Mouse (Mus musculus): ENCODE data around the gene Glt1d1.
"Not testable (repeated sequence)": the region's sequence is repeated elsewhere in the genome, so short reads cannot be mapped to it uniquely, and the experiment has no call there.

Gene Glt1d1

DNA sequence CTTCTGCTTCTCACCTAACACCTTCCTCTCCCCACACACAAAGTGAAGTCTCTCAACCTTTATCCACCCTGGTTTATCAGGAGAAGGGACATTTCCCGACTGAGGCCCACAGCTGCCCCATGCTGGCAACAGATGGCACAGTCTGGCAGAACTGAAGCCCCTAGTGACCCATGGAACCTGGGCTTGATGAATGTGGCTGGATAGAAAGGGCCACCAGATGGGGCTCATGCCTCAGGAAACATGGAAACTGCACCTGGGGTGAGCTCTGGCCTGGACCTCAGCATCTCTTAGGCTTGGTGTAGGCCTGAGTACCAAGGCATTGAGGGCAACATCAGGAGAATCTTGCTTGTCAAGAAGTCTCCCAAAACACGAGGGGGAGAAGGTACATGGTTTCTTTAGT lies 66.5 kb downstream of the Glt1d1 start:
- no peak for DNase-seq (ENCODE audit: low spot score in 2 of 2)

GRCm38 (mm10) chr5:127699679-127700078 lies 67.6 kb downstream of the Glt1d1 start:
- DNase-seq (ENCODE audit: low spot score in 2 of 2), result no peak

DNA sequence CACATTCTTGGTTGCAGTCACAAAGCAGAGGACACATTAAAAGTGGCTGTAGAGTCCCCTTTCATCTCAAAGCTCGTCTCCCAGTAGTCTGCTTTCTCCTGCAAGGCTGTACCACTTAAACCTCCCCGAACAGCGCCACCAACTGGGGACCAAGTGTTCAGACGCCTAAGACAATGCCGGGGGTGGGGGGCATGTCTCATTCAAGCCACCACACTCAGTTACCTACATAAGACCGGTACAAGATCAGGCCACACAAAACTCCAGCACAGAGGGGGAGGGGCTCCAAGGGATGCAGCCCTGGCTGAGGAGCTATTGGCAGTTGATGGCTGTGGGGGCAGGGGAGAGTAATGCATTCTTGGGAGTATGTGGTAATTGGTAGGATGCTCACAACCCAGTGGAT lies 68.1 kb downstream of the Glt1d1 start:
- no peak for DNase-seq (ENCODE audit: low spot score in 2 of 2)

DNA sequence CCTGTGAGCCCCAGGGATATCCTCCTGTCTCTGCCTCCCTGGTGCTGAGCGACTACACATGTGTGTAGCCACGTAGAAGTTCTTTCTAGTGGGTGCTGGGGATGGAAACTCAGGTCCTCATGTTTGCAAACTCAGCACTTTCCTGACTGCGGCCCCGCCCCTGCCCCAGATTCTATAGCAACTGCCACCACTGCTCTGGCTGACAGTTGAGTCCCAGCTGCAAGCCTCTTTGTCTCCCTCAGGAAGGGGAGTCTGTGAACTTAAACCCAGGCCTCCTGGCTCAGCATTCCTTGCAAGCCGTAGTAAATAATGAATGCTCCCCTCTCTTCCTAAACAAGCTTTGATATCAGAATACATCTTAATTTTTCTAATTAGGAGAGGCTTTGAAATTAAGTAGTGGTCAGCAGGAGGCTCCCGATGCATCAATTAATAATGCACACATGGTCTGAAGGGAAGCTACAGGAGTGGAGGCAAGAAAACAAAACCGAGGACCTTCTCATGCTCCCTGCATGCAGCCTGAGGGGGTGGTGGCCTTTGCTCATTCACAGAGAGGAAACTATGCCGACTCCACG lies 71.6 kb downstream of the Glt1d1 start:
- DNase-seq (ENCODE audit: low spot score in 2 of 2), result no peak

DNA sequence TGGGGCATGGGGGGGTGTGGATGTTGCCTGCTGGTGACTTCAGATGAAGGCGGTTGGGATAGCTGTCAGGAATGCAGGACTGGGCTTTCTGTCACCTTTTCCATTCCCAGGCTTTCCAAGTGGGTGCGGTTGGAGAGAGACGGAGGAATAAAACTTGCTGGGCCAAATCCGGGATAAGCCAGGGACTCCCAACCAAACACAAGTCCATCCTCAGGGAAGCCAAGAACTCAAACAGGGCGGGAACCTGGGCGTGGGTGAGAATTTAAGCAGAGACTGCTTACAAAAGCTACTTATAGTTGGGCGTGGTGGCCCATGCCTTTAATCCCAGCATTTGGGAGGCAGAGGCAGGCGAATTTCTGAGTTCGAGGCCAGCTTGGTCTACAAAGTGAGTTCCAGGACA lies 73.2 kb downstream of the Glt1d1 start:
- no peak for DNase-seq (ENCODE audit: low spot score in 2 of 2)

DNA sequence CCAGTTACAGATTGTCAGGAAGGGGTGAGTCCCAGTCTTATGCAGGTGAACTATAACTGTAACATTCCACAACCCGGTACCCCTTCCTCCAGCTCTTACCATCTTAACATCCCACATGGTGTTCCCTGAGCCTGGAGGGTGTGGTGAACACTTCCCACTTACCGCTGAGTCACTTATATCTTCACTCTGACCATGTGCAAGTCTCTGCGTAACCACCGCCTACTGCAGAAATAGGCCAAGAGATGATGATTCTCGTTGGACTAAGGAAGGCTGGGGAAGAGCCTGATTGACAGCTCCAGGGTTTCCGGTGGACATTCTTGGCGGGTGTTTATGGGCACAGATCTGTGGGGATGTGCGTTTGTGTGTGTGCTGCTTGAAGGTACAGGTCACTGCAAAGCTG lies 73.9 kb downstream of the Glt1d1 start:
- no peak for DNase-seq (ENCODE audit: low spot score in 2 of 2)

DNA sequence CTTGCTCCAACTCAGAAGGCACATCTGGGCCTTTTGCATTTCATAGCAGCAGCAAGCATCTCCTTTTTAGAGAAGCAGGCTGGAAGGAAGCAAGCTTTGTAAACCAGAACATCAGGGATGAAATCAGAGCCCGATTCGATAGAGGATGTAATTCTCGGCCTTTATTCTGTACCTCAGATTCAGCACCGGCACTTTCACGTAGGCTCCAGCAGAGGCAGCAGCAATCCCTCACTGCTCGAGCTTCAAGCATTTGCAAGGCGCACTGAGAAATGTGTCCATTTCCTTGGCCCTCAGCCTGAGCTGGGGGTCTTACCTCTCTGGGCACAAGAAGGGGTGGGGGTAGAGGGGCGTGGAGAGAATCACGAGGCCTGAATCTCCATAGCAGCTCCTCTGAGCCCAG lies 76.1 kb downstream of the Glt1d1 start:
- DNase-seq (ENCODE audit: low spot score in 2 of 2), result no peak

DNA sequence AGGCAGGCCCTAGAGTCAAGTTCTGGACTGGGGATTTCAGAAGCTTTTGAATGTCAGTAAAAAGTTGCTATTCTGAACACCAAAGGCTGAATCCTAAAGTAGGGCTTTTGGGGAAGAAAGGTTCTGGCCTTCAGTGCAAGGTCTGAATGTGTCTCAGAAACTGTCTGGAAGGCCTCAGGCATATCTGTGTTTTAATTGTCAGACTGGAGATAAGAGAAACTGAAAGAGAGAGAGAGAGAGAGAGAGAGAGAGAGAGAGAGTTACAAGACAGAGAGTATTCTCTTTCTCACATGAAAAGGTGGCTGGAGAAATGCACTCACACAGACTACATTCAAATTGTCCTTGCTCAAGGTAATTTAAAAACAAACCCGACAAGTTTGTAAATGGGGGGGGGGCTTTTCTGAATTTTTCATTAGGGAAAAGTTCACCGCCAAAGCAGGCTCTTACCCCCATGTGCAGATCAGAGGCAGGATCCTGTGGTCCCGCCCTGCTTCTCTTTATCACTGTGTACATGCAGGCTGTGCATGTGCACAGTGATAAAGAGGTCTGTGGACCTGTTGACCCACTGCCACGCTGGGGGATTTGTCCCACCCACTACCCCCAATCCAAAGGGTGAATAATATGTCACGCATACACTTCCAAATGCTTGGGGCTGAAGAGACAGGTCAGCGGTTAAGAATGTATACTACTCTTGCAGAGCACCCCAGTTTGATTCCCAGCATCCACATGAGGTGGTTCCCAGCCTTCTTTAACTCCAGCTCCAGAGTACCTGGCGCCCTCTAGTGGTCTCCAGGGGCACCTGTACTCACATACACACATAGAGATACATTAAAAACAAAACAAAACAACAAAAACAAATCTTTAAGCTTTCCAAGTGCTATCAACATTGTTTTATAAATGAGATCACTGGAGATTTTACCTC lies 83.0 kb downstream of the Glt1d1 start:
- no peak for DNase-seq (ENCODE audit: low spot score in 2 of 2)

- DNase-seq (ENCODE audit: low spot score in 2 of 2), result no peak
Observed at GRCm38 (mm10) chr5:127720591-127721379, 88.7 kb downstream of the Glt1d1 start.

- DNase-seq (ENCODE audit: low spot score in 2 of 2), result not testable (repeated sequence)
Observed at GRCm38 (mm10) chr5:127722171-127722570, 90.1 kb downstream of the Glt1d1 start.

DNA sequence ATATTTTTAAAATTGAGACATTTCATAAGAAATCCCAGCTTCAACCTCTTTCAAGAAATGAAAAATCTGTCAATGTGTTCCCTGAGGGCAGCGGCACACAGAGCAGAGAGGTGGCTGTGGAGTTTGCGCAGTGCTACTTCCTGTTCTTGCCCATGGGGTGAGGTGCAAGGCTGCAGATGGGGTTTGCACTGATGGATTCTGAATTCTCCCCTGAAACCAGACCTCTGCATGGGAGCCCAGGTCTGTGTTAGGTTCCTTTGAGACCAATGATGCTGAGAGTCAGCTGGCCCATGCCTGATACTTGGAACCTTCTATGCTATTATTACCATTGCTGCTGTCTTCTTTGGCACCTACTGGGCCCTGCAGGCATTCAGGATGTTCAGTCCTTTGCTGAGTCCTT lies 98.3 kb downstream of the Glt1d1 start:
- DNase-seq (ENCODE audit: low spot score in 2 of 2), result no peak

DNA sequence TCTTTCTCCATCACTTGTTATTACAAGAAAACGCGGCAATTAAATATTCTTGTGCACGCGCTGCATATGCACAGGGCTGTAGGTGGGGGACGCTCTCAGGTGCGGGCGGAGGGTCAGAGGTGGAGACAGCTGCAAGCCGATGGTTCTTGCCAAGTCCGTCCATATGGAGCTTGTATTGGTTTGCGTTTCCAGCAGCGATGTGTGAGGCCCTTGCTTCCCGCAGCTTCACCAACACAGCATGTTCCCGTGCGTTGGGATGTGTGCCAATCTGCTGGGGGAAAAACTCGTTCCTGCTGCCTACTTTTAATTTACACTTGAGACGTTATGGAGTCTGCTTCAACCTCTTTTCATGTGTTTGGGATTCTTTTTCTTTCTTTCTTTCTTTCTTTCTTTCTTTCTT lies 109.3 kb downstream of the Glt1d1 start:
- DNase-seq (ENCODE audit: low spot score in 2 of 2), result peak in 1 of 2 experiments; percentile 28

DNA sequence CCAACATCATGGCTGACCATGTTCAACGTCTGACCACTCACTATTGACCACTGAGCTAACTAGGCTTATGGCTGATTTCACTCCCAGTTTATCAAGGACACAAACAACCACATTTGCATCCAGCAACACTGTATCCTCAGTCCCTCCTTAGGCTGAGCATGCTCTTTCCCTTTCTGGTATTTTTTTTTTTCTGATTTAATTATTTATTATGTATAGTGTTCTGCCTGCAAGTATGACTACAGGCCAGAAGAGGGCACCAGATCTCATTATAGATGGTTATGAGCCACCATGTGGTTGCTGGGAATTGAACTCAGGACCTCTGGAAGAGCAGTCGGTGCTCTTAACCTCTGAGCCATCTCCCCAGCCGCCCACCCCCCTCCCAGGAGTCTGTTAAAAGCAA lies 117.5 kb downstream of the Glt1d1 start:
- DNase-seq (ENCODE audit: low spot score in 2 of 2), result not testable (repeated sequence)

- no peak for DNase-seq (ENCODE audit: low spot score in 2 of 2)
Observed at GRCm38 (mm10) chr5:127751262-127751975, 119.4 kb downstream of the Glt1d1 start.

- no peak for DNase-seq (ENCODE audit: low spot score in 2 of 2)
Observed at GRCm38 (mm10) chr5:127755594-127755993, 123.5 kb downstream of the Glt1d1 start.

DNA sequence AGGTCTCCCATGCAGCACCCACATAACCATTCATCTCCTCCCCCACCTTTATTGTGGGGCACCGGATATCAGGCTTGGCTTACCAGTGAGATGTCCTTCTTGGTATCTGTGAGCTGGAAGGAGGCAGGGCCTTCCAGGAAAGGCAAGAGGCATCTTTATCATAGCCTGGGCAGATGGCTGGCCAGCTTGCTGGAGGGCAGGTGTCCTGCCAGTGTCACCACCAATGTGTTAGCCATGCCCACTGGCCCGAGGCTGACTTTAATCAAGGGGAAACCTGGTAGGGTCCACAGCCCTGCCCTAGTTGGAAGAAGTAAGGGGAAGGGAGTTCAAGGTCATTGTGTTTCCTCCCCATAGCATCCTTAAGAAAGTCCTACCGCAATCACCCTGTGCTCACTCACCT lies 123.9 kb downstream of the Glt1d1 start:
- no peak for DNase-seq (ENCODE audit: low spot score in 2 of 2)

DNA sequence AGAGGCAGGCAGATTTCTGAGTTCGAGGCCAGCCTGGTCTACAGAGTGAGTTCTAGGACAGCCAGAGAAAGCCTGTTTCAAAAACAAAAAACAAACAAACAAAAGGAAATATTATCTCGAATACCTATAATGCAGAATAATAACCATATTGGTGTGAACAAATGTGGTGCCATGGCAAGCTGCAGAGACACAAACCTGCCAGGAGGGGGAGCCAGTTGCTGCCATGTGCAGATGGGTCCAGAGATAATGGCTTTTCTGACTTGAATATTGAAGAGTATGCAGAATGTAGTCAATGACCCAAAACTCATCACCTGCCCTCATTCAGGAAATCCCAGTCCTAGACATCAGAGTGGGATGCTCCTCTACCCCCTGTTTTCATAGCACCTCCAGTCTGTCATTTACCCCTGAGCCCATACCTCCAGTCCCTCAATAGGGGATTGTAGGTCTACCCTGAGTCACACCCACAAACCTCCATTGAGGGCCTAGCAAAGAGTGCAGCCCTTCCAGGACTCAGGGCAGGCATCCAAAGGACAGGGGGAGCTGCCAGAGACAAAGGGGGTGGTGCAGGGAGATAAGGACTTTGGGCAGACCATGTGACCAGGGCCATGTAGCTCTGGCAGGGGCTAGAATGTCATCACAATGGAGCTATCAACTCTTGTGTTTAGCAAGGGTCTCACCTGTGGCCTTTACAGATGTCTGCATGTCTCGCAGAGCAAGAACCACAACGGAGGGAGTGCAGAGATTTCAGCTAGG lies 124.8 kb downstream of the Glt1d1 start:
- DNase-seq (ENCODE audit: low spot score in 2 of 2), result no peak

DNA sequence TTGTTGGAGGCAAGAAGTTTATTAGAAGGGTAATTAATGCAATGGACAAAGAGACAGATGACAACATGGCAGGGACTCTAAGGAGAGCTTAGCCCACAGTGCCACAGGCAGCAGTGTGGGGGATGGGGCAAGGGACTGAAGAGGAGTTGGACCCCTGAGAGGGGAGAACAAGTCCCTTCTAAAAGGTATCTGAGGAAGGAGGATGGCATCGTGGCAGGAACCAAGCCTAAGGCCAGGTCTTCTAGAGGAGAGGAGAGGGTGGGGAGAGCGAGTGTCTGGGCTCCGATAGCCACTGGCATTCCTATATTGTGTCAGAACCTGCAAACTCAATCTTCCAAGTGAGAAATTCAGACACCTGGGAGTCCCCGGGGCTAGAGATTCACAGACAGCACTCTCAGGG lies 126.5 kb downstream of the Glt1d1 start:
- DNase-seq (ENCODE audit: low spot score in 2 of 2), result no peak
